Mouse (Mus musculus) frontal cortex, postnatal 14 days (tissue): ENCODE results near the gene Nfyb.

ENCODE experiments used
- DNase-seq, 2 experiments: peaks; one replicate each; pipeline ENCODE4 v3.0.0; 2022; ENCODE audit warnings: low spot score in 2 of 2

Nfyb gene

DNA sequence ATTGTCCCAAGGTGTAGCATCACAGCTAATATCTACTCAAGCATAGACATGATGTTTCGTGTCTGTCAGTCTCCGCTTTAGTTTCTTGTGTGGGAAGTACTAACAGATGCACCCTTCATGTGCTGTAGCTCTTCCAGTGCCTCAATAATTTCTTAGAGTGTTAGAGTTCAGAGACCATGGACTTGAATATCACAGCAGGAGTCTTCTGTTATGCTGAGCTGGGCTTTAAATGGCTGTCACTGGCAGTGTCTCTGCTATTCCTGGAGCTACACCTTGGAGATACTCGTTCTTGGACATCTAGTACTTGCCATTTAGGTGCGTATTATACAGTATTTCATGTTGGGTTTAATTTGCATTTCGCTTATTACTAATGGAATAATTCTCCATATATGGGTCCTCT, 18.6 kb downstream of the Nfyb start:
- no peak for DNase-seq

DNA sequence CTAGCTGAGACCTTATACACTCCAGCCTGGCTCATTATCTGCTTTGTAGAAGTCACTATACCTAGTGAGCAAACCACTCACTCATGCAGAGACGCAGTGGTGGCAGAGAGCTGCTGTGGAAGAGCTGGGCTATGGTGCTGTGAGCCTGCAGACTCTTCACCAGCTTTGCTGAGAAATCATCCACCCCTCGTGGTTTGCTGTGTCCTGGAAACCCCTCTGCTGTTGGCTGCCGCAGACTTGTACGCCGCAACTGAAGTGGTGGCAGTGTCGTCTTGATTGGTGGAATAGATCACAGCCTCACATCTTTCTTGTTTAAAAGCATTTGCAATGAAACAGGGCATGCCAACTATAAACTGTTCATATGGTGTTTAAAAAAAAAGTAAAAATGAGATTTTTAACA, 19.6 kb downstream of the Nfyb start:
- DNase-seq = no peak

DNA sequence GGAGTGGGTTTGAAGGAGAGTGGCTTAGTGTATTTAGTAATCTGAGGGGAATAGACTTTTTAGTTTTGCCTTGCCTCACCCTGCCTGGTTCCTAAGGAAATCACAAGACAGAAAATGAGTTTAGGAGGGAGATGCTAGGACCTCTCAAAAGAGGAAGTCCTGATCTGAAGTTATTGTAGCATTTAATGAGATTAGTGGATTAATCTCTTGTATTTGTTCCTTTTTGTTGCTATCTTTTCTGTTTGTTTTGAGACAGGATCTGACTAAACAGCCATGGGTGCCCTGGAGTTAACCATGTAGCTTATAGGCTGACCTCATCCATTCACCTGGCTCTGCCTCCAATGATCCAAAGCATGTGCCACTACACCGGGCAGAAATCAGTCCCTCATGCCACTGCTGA, 21.4 kb downstream of the Nfyb start:
- no peak for DNase-seq

DNA sequence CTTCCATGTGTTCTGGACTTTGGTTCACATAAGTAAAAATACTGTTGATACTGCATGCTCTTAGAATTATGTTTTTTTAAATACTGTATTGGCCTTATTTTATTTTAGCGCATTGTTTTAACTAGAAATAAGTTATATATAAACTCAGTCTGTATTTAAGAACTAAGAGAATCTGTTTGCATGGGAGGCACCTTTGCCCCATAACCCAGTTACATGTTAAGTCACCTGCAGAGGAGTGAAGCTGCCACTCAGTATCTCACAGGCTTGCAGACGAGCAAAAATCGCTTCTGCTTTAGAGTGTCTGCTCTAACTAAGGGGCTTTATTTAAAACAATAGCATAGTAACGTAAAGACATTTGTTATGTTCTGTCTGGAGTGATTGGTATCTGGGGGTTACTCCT, 22.1 kb downstream of the Nfyb start:
- DNase-seq = no peak

DNA sequence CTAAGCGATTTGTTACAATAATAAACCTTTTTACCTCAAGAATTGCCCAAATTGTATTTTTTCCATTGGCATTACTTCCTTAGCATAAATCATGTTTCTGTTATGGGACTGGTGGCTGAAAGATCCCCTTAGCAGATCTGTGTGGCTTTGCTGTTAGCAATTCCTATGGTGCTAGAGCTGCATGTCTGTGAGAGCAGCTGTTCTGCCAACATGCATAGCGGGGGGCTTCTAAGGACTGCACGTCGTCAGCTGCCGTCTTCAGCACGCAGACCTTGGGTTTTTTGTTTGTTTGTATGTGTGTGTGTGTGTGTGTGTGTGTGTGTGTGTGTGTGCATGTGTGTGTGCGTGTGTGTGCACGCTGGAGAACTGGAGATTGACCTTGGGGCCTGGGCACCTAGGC, 22.6 kb downstream of the Nfyb start:
- no peak for DNase-seq

DNA sequence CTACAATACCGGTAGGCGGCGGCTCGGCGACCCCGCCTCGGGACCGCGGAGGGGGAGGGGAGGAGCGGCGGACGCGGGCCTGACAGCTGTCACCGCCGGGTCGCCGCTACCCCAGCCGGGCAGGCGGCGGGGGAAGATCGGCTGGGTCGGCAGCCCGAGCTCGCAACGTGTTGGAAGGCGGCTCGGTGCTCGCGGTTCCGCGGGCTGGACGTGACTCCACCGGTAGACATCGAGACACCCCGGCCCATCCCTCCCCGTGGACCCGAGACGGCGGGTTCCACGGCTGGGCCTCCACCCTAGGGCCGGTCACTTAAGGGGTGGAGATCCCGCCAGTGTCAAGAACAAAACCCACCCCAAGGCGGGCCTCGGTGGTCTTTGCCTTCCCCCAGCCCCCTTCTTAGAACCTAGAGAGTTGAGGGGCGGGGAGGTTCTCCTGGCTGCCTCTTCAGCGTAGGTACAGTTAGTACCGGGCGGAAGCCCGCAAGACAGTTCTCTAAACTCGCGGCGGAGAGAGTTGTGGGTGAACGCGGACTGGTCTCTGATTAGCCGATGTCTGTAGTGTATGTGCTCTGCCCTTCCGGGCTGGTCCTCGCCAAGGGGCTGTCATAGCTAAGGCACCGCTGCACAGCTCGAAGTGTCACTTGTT, 64.5 kb downstream of the Nfyb start:
- no peak for DNase-seq

DNA sequence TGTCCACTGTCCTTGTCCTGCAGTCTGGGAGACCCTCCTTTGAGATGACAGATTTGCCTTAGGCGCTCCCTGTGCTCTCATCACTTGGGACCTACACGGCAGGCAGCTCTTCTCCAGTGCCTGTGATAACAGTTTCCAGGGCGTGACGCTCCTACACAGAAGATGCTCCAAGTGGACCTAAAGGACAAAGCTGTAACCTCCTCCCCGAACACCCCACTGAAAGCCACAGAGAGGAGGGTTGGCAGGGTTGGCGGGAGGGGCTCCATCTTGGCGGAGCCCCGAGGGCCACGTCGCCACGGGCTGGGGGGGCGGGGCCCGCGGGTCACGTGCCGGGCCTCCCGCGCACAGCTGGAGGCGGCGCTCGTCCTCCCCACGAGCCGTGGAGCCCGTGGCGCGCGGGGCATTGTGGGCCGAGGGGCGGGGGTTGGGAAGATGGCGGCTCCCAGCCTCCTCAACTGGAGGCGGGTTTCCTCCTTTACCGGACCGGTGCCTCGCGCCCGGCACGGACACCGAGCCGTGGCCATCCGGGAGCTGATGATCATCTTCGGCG, 65.2 kb downstream of the Nfyb start:
- DNase-seq = peak; percentile 69 to 80
